Mouse (Mus musculus): Measurements from ENCODE around the gene Usp31.

DNA sequence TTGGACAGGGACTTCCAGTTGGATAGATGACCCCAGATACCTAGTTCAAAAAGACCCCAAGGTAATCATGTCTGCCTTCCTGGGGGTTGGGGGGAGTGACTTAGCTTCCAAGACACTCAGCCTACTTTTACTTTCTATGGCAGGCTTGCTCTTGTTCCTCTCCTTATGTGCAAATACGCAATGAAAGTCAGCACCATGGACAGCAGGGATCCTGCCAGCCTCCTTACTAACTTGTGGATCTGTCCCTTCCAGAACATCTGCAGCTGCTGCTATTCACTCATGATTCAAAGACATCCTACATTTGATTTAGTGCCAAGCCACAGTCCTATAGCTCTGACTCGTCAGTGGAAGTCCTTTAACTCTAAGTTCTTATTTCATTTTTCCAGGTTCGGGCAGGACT, 110.7 kb downstream of the Usp31 start:
- TF ChIP-seq CTCF (IDR thresholded peaks at IDR 0.05; ENCODE audit: extremely low read depth, insufficient read depth, insufficient read length, insufficient replicate concordance) = no peak
- no peak for TF ChIP-seq POLR2A (IDR thresholded peaks at IDR 0.05; ENCODE audit: low read depth, low read length)

Data from spleen, adult 2 months (tissue).